Mouse (Mus musculus) ES-Bruce4 (cell line): Measurements from ENCODE around the gene Zfp972.
"Not testable (repeated sequence)": the region's sequence is repeated elsewhere in the genome, so short reads cannot be mapped to it uniquely, and the experiment has no call there.

Experiments used
- EP300 ChIP-seq: IDR thresholded peaks from 2 replicates; pipeline ENCODE4 v1.6.1; 2011; ENCODE audit warnings: low read depth, low read length; ENCODE audit not compliant: insufficient read depth
- POLR2A ChIP-seq: IDR thresholded peaks from one replicate; pipeline ENCODE4 v1.8.1; 2011; ENCODE audit warnings: low read length; ENCODE audit not compliant: insufficient read depth

DNA sequence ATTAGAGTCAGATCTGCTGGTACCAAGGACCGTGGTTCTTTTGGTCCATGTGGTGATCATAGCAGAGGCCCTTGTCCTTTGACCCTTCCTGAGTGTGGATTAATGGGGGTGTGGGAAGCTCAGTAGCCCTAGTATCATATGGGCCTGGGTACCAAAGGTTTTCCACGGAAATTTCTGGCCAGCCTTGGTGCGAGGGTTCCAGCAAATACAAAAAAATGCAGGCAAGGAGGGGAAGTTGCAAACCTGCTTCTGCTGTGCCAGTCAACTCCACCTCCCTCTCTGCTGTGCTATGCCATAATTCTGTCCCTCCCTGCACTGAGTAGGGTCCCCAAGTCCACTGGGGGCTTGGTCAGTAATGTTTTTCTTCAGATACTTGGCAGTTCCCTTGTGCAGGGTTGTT is 27.2 kb downstream of the Zfp972 start:
- TF ChIP-seq POLR2A, EP300: not testable (repeated sequence)
